Mouse (Mus musculus): ENCODE data around the gene Pf4. TPM values are rescaled to one million over a fixed set of nuclear protein-coding genes. Genes with fewer than 3 reads are reported as not detected.

Gene Pf4
- total and polyA plus RNA-seq, 3 experiments: 37.6 to 73.0 (median 71.1) TPM

DNA sequence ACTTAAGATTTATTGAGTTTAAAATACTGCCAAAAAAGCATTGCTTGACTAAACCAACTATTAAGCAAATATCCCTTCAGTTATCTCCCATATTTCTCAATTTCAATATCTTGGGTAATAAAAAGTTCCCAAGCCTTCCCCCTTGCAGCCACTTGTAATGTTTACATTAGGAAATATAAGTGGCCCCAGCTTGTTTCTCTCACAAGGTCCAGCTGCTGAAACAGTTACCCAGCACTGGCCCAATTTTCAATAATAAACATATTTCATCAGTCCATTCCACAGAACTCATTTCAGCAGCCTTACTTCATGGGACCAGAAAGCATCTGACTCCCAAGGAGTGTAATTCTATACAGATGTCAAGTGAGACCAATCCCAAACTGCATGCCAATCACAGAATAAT lies 47.5 kb downstream of the Pf4 start:
- intact Hi-C loops (cut with DNase I): no loop called here
- no peak for TF ChIP-seq CTCF (IDR thresholded peaks at IDR 0.05)
- no peak for TF ChIP-seq POLR2A (IDR thresholded peaks at IDR 0.05; ENCODE audit: insufficient read depth, low read depth, low read length)
- no peak for TF ChIP-seq EP300 (IDR thresholded peaks at IDR 0.05; ENCODE audit: insufficient read depth, low read depth, low read length)

More for the DNA sequence above, 47.5 kb downstream of the Pf4 start:
- Histone ChIP-seq H3K27me3 (ENCODE audit: control insufficient read depth, insufficient read depth, low read length) (no peaks in the 10 kb centered on the region), H3K36me3 (ENCODE audit: control insufficient read depth, insufficient read depth, low read length) (no peaks in the 10 kb centered on the region), H3K4me1 (ENCODE audit: control insufficient read depth, insufficient read depth, low read length) (no peaks in the 10 kb centered on the region), H3K27ac (no peak overlapping the region), H3K4me3 (no peak overlapping the region), H3K79me2 (replicated peaks; ENCODE audit: control insufficient read depth, insufficient read depth, low read length) (no peaks in the 10 kb centered on the region), H3K9ac (ENCODE audit: low read depth, low read length) (no peak overlapping the region)
- DNase-seq: no peak

Small RNA genes lying within 50 kb of the gene (microRNA-seq; reads per million reads assigned to microRNA genes)
- gene Gm24322: 0 reads per million in 2 experiments

Other genes with a start within 250 kb of the Pf4 start
- gene 5830473C10Rik, start 211.3 kb upstream of the Pf4 start, total RNA-seq (2021): not detected
- gene 5830473C10Rik, start 211.3 kb upstream of the Pf4 start, polyA plus RNA-seq (2012; rRNA removed): not detected in 2 replicates
- not detected for gene Rassf6, start 131.8 kb upstream of the Pf4 start, total RNA-seq (2021)
- 0.27 TPM in 1 of 2 replicates, not detected in the other for gene Rassf6, start 131.8 kb upstream of the Pf4 start, polyA plus RNA-seq (2012; rRNA removed)
- under 1 TPM in 1 of 2 experiments, not detected in 1; 0.31 TPM for gene Cxcl5, start 13.1 kb upstream of the Pf4 start, total RNA-seq (2021)
- 0.06 and 0.23 TPM in 2 replicates for gene Cxcl5, start 13.1 kb upstream of the Pf4 start, polyA plus RNA-seq (2012; rRNA removed)
- 10 to 100 TPM in 1 of 2 experiments, 1 to 10 TPM in 1; 9.6 to 56.5 TPM for gene Ppbp, start 3.9 kb upstream of the Pf4 start, total RNA-seq (2021)
- gene Ppbp, start 3.9 kb upstream of the Pf4 start, polyA plus RNA-seq (2012; rRNA removed): 11.1 and 27.4 TPM in 2 replicates
- gene Cxcl3, start 13.7 kb downstream of the Pf4 start, total RNA-seq (2021): not detected
- not detected in 2 replicates for gene Cxcl3, start 13.7 kb downstream of the Pf4 start, polyA plus RNA-seq (2012; rRNA removed)
- not detected for gene Cxcl15, start 22.1 kb downstream of the Pf4 start, total RNA-seq (2021)
- 1.00 TPM in 1 of 2 replicates, not detected in the other for gene Cxcl15, start 22.1 kb downstream of the Pf4 start, polyA plus RNA-seq (2012; rRNA removed)
- gene Cxcl1, start 118.8 kb downstream of the Pf4 start, total RNA-seq (2021): 1 to 10 TPM in 1 of 2 experiments, under 1 TPM in 1; 0.48 to 1.0 TPM
- gene Cxcl1, start 118.8 kb downstream of the Pf4 start, polyA plus RNA-seq (2012; rRNA removed): 2.0 and 2.8 TPM in 2 replicates
- gene Cxcl2, start 131.4 kb downstream of the Pf4 start, total RNA-seq (2021): not detected
- 0.35 and 0.84 TPM in 2 replicates for gene Cxcl2, start 131.4 kb downstream of the Pf4 start, polyA plus RNA-seq (2012; rRNA removed)
- gene Mthfd2l, start 158.7 kb downstream of the Pf4 start, total RNA-seq (2021): 1 to 10 TPM; 9.1 to 9.8 TPM
- 8.4 and 8.7 TPM in 2 replicates for gene Mthfd2l, start 158.7 kb downstream of the Pf4 start, polyA plus RNA-seq (2012; rRNA removed)

Data from heart, adult 2 months (tissue).